Mouse (Mus musculus) frontal cortex, postnatal 10 days (tissue): ENCODE measurements around the gene Ube3c.

ENCODE experiments used
- DNase-seq, 2 experiments: peaks; one replicate each; pipeline ENCODE4 v3.0.0; 2022; ENCODE audit warnings: low spot score in 2 of 2, mixed read lengths in 1 of 2

The Ube3c gene

DNA sequence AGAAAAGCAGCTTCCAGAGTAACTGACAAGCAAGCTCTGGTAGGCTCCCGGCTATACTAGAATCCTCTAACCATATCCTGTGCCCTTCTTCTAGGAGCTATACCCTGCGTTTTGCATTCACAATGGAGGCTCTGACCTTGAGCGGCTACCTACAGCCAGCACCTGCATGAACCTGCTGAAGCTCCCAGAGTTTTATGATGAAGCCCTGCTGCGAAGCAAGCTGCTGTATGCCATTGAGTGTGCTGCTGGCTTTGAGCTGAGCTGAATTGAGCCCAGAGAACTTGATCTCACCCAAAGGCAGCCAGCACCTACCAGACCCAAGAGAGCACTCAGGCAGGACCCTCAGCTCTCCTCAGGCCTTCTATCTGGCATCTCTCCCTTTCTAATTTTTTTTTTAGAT lies 105.3 kb downstream of the Ube3c start:
- DNase-seq: no peak

DNA sequence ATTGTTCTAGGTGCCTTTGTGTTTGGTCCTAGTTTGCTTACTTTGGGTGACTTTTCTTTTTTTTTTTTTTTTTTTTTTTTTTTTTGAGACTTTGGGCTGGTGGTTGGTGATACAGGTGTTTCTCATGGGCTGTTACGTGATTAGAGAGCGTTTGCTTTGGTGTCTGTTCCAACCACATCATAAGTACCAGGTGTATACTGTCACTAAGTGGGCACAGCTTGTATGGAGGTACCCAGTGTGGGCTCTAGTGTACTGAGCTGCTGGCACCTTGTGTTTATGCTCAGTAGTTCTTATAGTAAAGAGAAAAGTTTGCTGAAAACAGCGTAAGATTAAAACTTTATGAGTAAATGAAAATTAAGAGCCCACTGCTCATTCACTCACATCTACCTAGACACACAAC lies 107.4 kb downstream of the Ube3c start:
- no peak for DNase-seq

DNA sequence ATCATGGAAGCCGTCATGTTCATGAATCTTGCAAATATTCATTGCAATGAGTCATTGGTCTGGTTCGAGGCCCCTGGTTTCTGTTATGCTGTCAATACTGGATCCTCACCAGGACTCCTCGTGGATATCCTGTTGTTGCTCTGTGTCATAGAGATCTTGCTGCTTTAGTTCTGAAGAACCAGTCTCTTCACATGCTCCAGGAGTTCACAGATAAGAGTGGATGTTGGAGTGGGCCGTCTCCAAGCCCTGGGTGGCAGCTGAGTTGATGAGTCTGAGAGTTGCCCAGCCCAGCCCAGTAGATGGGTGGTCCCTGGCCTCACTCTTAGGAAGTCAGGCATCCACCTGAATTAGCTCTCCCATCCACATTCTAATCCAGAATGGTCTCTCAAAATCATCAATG lies 116.0 kb downstream of the Ube3c start:
- no peak for DNase-seq

DNA sequence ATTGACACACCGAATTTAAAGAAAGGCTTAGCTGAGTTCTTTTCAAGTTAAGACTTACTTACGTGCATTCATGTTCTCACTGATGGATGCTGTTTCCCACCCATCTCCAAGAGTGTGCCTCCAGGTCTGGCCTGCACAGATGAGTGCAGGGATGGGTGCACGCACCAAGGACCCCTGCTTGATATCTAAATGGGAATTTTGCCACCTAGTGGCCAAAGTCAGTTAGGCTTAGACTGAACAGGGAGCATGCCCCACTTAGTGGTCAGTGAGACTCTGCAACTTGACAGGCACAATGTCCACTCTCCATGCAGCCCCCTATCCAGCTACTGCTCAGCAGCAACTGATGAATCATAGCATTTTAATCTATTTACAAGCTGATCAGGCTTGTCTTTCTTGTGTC lies 118.6 kb downstream of the Ube3c start:
- no peak for DNase-seq

GRCm38 (mm10) chr5:29688352-29688751 lies 119.3 kb downstream of the Ube3c start:
- no peak for DNase-seq

DNA sequence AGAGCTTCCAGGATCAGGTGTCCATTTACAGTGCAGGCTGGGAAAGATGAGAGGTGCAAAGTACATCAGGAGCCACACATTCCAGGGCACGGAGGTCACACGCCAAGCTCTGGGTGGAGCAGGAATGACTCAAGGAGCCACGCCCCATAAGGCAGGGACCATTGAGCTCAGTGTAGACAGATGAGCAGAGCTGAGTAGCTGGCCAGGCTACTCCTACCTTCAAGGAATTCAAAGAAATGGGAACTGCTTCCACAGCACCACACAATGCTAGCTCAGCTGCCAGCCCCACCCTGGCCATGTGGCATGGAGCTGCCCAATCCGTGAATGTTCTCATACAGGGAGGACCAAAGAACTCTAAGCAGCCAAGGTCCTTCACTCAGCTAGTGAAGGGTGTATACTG lies 129.5 kb downstream of the Ube3c start:
- no peak for DNase-seq

- DNase-seq: no peak
Observed at GRCm38 (mm10) chr5:29699520-29700202, 130.6 kb downstream of the Ube3c start.

DNA sequence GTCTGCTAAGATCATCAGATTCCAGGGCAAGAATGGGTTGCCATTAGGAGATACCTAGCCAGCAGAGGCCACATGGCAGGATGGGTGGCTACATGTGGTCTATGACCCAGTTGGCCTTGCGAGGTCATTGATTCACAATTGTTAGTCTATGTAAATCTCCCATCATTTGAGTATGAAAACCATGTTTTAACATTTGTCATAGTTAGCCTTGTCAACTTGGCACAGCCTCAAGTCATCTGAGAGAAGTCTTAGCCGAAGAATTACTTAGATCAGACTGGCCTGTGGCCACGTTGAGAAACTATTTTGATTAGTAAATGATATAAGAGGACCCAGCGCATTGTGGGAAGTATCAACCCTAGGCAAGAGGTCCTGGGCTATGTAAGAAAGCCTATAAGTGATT lies 138.2 kb downstream of the Ube3c start:
- DNase-seq: no peak

- no peak for DNase-seq
Observed at GRCm38 (mm10) chr5:29708258-29708657, 139.2 kb downstream of the Ube3c start.

DNA sequence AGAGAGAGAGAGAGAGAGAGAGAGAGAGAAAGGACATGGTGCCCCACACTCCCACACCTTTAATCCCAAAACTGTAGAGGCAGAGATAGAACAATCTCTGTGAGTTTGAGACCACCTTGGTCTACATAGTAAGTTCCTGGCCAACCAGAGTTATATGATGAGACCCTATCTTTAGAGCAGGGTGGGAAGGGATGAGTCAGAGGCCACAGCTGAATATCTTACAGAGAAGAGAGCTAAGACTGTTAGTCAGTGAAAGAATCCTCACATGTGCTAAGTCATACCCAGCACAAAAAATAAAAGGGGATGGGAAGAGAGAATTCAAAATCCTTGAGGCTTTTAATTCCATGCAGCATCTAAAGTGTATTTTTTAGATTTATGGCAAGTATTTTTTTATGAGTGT lies 142.6 kb downstream of the Ube3c start:
- no peak for DNase-seq

DNA sequence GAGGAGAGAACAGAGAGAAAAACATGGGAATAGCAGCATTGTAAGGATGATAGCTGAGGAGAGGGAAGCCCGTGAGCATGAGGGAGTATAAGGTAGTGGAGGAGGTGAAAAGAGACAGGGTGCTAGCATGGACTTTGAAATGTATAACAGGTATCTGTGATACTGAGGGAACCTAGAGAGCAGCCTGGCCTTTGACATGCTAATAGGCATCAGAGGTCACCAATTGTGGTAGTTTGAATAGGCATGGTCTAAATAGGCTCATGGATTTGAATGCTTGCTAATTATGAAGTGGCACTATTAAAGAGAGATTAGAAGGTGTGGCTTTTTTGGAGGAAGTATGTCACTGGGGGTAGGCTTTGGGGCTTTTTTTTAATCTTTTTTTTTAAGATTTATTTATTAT lies 143.9 kb downstream of the Ube3c start:
- no peak for DNase-seq

GRCm38 (mm10) chr5:29721159-29721558 lies 152.1 kb downstream of the Ube3c start:
- no peak for DNase-seq

- no peak for DNase-seq
Observed at GRCm38 (mm10) chr5:29725369-29725768, 156.3 kb downstream of the Ube3c start.
